Mouse (Mus musculus) T-helper 1 cell (primary cell): ENCODE data around the gene Col4a5.

Experiments
- in situ Hi-C: fragments of 300-600 bp; cut with MboI, MseI; formaldehyde crosslinking; loops from one replicate; pipeline ENCODE4 v1.15.1; 2025; ENCODE audit warnings: high pct_unique_total_duplicates

Gene Col4a5

DNA sequence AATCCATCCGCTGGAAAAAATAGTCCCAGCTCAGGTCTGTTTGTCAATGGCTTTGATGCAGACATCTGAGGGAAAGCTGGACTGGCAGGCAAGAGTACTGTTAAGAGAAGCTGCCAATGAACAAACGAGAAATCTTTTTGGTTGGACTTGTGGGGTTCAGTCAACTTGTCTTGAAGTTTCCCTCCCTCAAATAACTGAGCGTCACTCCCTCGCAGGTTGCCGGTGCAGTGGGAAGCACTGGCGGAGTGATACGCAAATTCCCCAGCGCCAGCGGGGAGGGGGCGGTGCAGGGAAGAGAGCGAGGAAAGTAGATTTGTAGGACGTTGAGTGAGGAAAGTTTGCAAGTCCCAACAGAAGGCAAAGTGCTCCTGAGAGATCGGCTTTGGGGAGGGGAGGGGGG is at the start of gene Col4a5:
Gene Col4a5 (plus strand): TSS at position 276 of the 400 bp plus-strand sequence.
- in situ Hi-C loops, result no loop called here

- in situ Hi-C loops, result no loop called here
These were observed 38.4 kb upstream of the Col4a5 start for GRCm38 (mm10) chrX:141436780-141437179.

DNA sequence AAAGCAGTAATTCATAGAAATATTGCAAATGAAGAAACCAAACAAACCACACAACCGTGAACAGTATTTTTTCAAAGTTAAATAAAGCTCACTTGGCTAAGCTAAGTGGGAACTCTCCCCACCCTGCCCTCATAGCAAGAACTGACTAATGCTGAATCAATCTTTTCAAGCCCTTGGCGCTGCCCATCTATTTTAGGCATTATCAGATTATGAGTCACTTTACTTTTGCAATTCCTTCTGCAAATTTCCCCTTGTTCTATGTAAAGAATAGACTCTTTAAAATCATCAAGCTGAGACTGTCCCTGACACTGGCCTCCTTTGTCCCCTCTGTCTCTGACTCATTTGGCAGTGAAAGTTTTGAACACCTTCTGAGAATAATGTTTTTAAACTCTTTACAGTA is 35.8 kb upstream of the Col4a5 start:
- in situ Hi-C loops, result no loop called here

DNA sequence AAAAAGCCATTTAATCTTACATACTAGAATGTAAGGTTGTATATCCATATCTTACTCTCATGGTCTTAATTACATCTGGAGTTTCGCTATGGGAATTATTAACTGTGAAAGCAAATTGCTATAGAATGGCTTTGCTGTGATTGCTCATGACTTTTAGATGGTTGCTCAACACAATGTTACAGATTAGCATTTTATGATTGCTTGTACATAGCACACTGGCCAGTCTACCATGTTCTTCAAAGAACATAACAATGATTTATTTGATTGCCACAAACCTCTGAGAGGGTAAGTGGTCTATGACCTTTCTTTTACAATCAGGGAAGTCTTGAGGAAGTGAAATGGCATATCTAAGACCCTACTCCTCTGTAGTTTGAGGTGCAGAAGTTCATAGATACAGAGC is 27.2 kb upstream of the Col4a5 start:
- in situ Hi-C loops, result no loop called here

DNA sequence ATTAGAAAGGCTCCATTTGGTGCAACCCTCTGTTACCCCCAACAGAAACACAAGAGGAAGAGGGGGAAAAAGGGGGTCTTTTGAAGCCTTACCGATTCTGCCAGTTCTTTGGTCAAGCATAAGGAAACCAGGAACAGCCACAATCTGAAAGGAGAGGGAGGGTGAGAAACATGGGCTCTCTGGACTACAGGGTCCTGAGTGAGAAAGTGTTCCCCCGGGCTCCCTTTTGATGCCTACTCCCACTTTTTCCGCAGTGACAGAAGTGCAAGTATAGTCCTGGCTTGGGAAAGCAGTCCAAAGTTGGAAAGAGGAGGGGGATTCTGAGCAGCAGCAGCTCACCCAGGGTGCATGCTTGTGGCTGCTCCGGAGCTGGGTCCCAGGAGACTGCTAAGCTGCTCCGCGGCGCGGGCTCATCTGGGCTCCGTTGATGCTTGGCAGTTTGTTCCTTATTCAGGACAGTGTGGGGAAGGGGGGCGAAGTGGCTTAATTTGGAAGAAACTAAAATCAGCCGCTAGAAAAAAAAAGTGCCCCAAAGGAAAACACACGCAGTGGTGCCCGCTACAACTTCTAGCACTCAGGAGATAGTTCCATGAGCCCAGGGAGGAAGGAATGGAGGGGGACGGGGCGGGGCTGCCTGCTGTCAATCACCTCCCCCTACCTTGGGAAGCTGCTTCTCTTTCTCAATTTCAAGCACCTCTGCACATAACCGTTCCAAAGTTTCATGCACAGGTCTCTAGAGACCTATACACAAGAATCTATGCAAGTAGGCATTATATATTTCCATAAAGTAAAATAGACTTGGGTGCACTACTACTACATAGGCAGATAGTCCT is 1.5 kb upstream of the Col4a5 start, which contains the start of gene Col4a6:
Gene Col4a6 (minus strand): TSS at position 607 of the 833 bp plus-strand sequence.
- in situ Hi-C loops, result no loop called here

- in situ Hi-C loops, result no loop called here
These were observed 562 bp downstream of the Col4a5 start for GRCm38 (mm10) chrX:141475566-141476327.

- in situ Hi-C loops, result no loop called here
These were observed 19.4 kb downstream of the Col4a5 start for GRCm38 (mm10) chrX:141494545-141494944.

DNA sequence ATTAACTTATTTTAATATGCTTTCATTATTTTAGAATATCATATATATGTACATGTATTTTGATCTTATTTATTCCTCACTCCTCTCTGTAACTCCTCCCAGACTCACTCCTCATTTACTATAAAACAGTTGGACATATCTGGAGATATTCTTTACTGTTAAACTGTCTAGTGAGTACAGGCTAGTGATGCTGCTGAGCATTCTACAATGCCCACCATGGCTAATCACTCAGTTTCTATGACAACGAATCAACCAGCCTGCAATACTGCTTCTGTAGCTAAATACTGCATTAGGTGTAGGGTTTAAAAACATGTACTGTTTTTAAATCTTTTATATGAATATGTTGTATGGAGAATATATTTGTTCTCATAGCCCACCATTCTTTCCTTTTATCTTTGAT is 27.9 kb downstream of the Col4a5 start:
- in situ Hi-C loops, result no loop called here

DNA sequence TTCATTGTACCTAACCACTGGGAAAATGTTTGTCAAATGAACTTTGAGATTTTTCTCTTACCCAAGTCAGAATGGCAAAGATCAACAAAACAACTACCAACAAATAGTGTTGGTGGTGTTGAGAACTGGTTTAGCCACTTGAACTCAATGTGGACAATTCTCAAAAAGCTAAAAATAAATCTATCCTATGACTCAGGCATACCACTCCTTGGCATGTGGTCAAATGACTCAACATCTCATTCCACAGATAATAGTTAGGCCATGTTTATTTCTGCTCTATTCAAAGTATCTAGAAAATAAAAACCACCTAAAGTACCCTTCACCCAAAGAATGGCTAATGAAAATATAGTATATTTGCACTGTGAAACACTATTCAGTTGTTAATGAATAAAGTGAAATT is 58.3 kb downstream of the Col4a5 start:
- in situ Hi-C loops, result no loop called here

GRCm38 (mm10) chrX:141547471-141547870 is 72.3 kb downstream of the Col4a5 start:
- in situ Hi-C loops, result no loop called here

DNA sequence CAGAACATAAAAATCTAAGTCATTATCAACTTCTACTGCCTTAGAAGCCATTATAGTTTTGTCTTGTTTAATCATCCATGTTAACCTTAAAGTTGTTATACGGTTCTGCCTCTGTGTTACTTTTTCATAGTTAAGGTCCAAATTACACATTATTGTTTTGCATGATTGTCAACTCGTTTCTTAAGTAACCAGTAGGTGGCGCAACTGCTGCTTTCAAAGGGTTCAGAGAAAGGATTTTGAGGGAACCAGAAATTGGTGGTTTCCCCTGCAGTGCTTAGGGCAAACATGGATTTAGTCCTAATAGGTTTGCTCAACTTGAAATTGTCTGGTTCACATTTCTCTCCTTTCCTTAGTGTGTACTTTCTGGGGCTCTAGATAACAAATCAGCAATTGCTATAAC is 115.1 kb downstream of the Col4a5 start:
- in situ Hi-C loops, result no loop called here

GRCm38 (mm10) chrX:141721725-141722124 is 246.5 kb downstream of the Col4a5 start:
- in situ Hi-C loops, result no loop called here

- in situ Hi-C loops, result no loop called here
These were observed 248.8 kb downstream of the Col4a5 start for GRCm38 (mm10) chrX:141723936-141724335.

- in situ Hi-C loops, result no loop called here
These were observed 249.3 kb downstream of the Col4a5 start for GRCm38 (mm10) chrX:141724391-141724891.

DNA sequence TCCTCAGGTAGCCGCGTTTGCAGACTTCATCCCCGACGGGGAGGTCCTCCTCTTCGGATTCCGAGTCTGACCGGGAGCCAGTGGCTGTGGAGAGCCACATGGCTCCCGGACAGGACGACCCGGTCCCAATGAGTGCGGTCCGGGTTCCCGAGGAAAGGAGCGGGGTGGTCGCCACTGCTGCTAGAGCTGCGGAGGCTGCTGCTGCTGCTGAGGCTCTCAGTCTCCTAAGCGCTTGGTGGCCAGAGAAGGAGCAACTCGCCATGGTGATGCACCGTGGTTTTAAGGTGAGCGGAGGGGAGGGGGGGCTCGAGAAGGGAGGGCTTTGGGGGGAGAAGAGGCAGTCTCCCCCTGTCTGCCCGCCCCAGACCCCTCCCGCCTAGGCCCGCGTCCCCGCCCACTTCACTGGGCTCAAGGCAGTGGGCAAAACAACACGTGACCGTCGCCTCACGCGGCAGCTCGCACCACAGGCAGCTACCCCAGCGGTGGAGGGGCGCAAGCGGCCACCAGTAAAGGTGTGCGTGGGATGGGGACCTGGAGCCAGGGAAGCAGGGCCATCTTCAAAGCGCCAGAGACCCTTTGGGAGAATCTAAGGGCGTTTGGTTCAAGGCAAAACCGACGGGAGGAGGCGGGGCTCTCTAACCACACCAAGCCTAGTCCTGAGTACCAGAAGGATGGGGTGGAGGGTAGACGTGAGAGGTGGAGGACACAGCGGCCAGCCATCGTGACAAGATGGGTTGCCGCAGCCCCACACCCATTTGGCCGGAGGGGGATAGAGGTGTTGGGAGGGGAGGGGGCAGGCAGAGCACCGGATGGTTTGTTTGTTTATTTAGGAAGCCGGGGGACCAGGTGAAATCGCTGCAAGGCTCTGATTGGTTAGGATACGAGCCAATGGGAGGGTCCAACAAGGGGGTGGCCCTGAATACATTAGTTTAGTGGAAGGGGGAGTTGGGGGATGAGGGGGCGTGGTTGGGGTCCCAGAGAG is 250.0 kb downstream of the Col4a5 start, which contains the start of gene Irs4:
Gene Irs4 (minus strand): TSS at position 327 of the 982 bp plus-strand sequence.
- in situ Hi-C loops, result no loop called here

GRCm38 (mm10) chrX:141729570-141729969 is 254.4 kb downstream of the Col4a5 start:
- in situ Hi-C loops, result no loop called here
